Mouse (Mus musculus): Measurements from ENCODE around the gene Krtap4-1.
"Not testable (repeated sequence)": the region's sequence is repeated elsewhere in the genome, so short reads cannot be mapped to it uniquely, and the experiment has no call there.

Krtap4-1 gene

GRCm38 (mm10) chr11:99628138-99628537 is at the start of gene Krtap4-1:
Krtap4-1 (minus strand) TSS chr11:99628238.
- no peak for DNase-seq (ENCODE audit: low read depth, low spot score)

GRCm38 (mm10) chr11:99665860-99666259 is 37.8 kb upstream of the Krtap4-1 start, which contains the start of gene Krtap4-6:
Krtap4-6 (minus strand) TSS chr11:99665960.
- no peak for DNase-seq (ENCODE audit: low read depth, low spot score)

GRCm38 (mm10) chr11:99662802-99663201 is 34.8 kb upstream of the Krtap4-1 start:
- DNase-seq (ENCODE audit: low read depth, low spot score), result no peak

GRCm38 (mm10) chr11:99659256-99659655 is 31.2 kb upstream of the Krtap4-1 start:
- no peak for DNase-seq (ENCODE audit: low read depth, low spot score)

- DNase-seq (ENCODE audit: low read depth, low spot score), result not testable (repeated sequence)
Measured at GRCm38 (mm10) chr11:99658467-99659010, 30.5 kb upstream of the Krtap4-1 start, which contains the start of gene Gm11563. Gm11563 (minus strand) TSS chr11:99658960.

- DNase-seq (ENCODE audit: low read depth, low spot score), result no peak
Measured at GRCm38 (mm10) chr11:99657051-99657450, 29.0 kb upstream of the Krtap4-1 start.

- DNase-seq (ENCODE audit: low read depth, low spot score), result no peak
Measured at GRCm38 (mm10) chr11:99650136-99650535, 22.1 kb upstream of the Krtap4-1 start, which contains the start of gene Gm11555. Gm11555 (minus strand) TSS chr11:99650236.

GRCm38 (mm10) chr11:99646444-99646843 is 18.4 kb upstream of the Krtap4-1 start:
- no peak for DNase-seq (ENCODE audit: low read depth, low spot score)

- DNase-seq (ENCODE audit: low read depth, low spot score), result no peak
Measured at GRCm38 (mm10) chr11:99644351-99644750, 16.3 kb upstream of the Krtap4-1 start.

GRCm38 (mm10) chr11:99643635-99644139 is 15.6 kb upstream of the Krtap4-1 start, which contains the start of gene Krtap4-7:
Krtap4-7 (minus strand) TSS chr11:99644089.
- not testable (repeated sequence) for DNase-seq (ENCODE audit: low read depth, low spot score)

- DNase-seq (ENCODE audit: low read depth, low spot score), result no peak
Measured at GRCm38 (mm10) chr11:99640926-99641325, 12.9 kb upstream of the Krtap4-1 start.

GRCm38 (mm10) chr11:99637086-99637485 is 9.0 kb upstream of the Krtap4-1 start:
- DNase-seq (ENCODE audit: low read depth, low spot score), result no peak

GRCm38 (mm10) chr11:99634653-99635134 is 6.7 kb upstream of the Krtap4-1 start, which contains the start of gene Krtap4-2:
Krtap4-2 (minus strand) TSS chr11:99635084.
- DNase-seq (ENCODE audit: low read depth, low spot score), result no peak

- no peak for DNase-seq (ENCODE audit: low read depth, low spot score)
Measured at GRCm38 (mm10) chr11:99633293-99633692, 5.3 kb upstream of the Krtap4-1 start.

- DNase-seq (ENCODE audit: low read depth, low spot score), result no peak
Measured at GRCm38 (mm10) chr11:99630890-99631289, 2.9 kb upstream of the Krtap4-1 start.

- DNase-seq (ENCODE audit: low read depth, low spot score), result no peak
Measured at GRCm38 (mm10) chr11:99620335-99620734, 7.7 kb downstream of the Krtap4-1 start, which contains the start of gene Gm11562. Gm11562 (minus strand) TSS chr11:99620435.

GRCm38 (mm10) chr11:99614796-99615363 is 13.2 kb downstream of the Krtap4-1 start, which contains the start of gene Krtap2-4:
Krtap2-4 (minus strand) TSS chr11:99614846.
- DNase-seq (ENCODE audit: low read depth, low spot score), result no peak

- DNase-seq (ENCODE audit: low read depth, low spot score), result not testable (repeated sequence)
Measured at GRCm38 (mm10) chr11:99610089-99610488, 17.9 kb downstream of the Krtap4-1 start, which contains the start of gene Gm11937. Gm11937 (minus strand) TSS chr11:99610189.

GRCm38 (mm10) chr11:99609126-99609525 is 18.9 kb downstream of the Krtap4-1 start:
- no peak for DNase-seq (ENCODE audit: low read depth, low spot score)

GRCm38 (mm10) chr11:99603208-99603607 is 24.8 kb downstream of the Krtap4-1 start, which contains the start of gene Gm11938:
Gm11938 (minus strand) TSS chr11:99603308.
- not testable (repeated sequence) for DNase-seq (ENCODE audit: low read depth, low spot score)

GRCm38 (mm10) chr11:99597742-99598141 is 30.3 kb downstream of the Krtap4-1 start, which contains the start of gene Krtap9-3:
Krtap9-3 (minus strand) TSS chr11:99598105.
- DNase-seq (ENCODE audit: low read depth, low spot score), result not testable (repeated sequence)

GRCm38 (mm10) chr11:99590981-99591380 is 37.1 kb downstream of the Krtap4-1 start, which contains the start of gene Krtap1-3:
Krtap1-3 (minus strand) TSS chr11:99591339.
- no peak for DNase-seq (ENCODE audit: low read depth, low spot score)
